Mouse (Mus musculus) kidney, adult 9 months (tissue): Measurements from ENCODE around the gene Afp.

Source experiments
- DNase-seq: peaks from one replicate; pipeline ENCODE4 v3.0.0; 2022

Gene Afp

GRCm38 (mm10) chr5:90509828-90510592, 19.5 kb downstream of the Afp start:
- DNase-seq: no peak

- DNase-seq: peak; percentile 81
These were observed 21.9 kb downstream of the Afp start for GRCm38 (mm10) chr5:90512288-90512955.

GRCm38 (mm10) chr5:90515561-90515960, 25.0 kb downstream of the Afp start:
- no peak for DNase-seq

GRCm38 (mm10) chr5:90518356-90519100, 28.0 kb downstream of the Afp start, which contains the start of gene Afm:
Gene Afm, plus strand, starts transcription at chr5:90518932.
- peak; percentile 73 for DNase-seq

- no peak for DNase-seq
These were observed 60.7 kb downstream of the Afp start for GRCm38 (mm10) chr5:90551191-90551590.

GRCm38 (mm10) chr5:90556052-90556451, 65.5 kb downstream of the Afp start:
- no peak for DNase-seq
